Mouse (Mus musculus) heart, adult 10 weeks (tissue): ENCODE results near the gene Olfr304. TPM values are rescaled to one million over a fixed set of nuclear protein-coding genes. Genes with fewer than 3 reads are reported as not detected.

ENCODE experiments used
- polyA plus RNA-seq: library from polyadenylated mRNA; stranded (reverse); fragments of 350-450 nt; fragmentation: Illumina TruSeq; extraction: RNeasy Lipid Tissue Mini Kit (QIAGEN cat#74804); gene quantifications from one replicate; pipeline ENCODE4 v1.2.3, GENCODE M21; 2014; ENCODE audit warnings: low read depth, low replicate concordance

The Olfr304 gene
- not detected for polyA plus RNA-seq

GRCm38 (mm10) chr7:86386558-86386957, at the start of gene Olfr304:
Gene Olfr304 (minus strand): TSS chr7:86386658.

GRCm38 (mm10) chr7:86403546-86403945, 17.1 kb upstream of the Olfr304 start, which contains the start of gene Olfr301:
Gene Olfr301 (plus strand): TSS chr7:86403846.

DNA sequence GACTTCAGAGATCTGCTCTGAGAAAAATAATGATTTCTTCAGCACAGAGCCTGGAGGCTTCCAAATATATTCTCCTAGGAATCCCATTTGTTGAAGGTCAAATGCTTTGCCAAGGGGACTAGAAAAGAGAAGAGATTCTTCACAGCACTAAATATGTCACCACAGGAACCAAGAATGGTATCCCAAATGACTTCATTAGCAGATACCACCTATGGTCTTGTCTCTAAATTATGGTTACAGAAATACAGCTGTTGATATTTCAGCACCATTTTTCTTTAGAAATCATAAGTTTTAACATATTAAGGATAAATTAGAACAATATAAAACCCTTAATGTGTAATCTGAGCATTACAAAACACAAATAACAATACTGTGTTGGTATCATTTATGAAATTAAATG, 11.2 kb upstream of the Olfr304 start, which contains the start of gene Olfr303:
TSS of gene Olfr303 (minus strand) at position 101 of the 400 bp plus-strand sequence.

GRCm38 (mm10) chr7:86366828-86367227, 19.6 kb downstream of the Olfr304 start, which contains the start of gene Olfr305:
Gene Olfr305 (minus strand): TSS chr7:86366928.

GRCm38 (mm10) chr7:86337486-86337885, 49.0 kb downstream of the Olfr304 start, which contains the start of gene Olfr307:
Gene Olfr307 (minus strand): TSS chr7:86337586.

Other genes with a start within 250 kb of the Olfr304 start
- gene Vmn2r75, start 214.9 kb downstream of the Olfr304 start, polyA plus RNA-seq: not detected
- not detected for gene Vmn2r76, start 140.3 kb downstream of the Olfr304 start, polyA plus RNA-seq
- gene Olfr310, start 109.5 kb downstream of the Olfr304 start, polyA plus RNA-seq: not detected
- gene Olfr309, start 73.0 kb downstream of the Olfr304 start, polyA plus RNA-seq: not detected
- not detected for gene Olfr308, start 61.0 kb downstream of the Olfr304 start, polyA plus RNA-seq
- gene Olfr307, start 49.1 kb downstream of the Olfr304 start, polyA plus RNA-seq: not detected
- not detected for gene Olfr305, start 19.7 kb downstream of the Olfr304 start, polyA plus RNA-seq
- gene Olfr303, start 11.1 kb upstream of the Olfr304 start, polyA plus RNA-seq: not detected
- gene Olfr301, start 17.2 kb upstream of the Olfr304 start, polyA plus RNA-seq: not detected
- not detected for gene Olfr299, start 73.3 kb upstream of the Olfr304 start, polyA plus RNA-seq
- not detected for gene Olfr298, start 105.8 kb upstream of the Olfr304 start, polyA plus RNA-seq
- not detected for gene Olfr297, start 133.3 kb upstream of the Olfr304 start, polyA plus RNA-seq
- gene Olfr295, start 197.2 kb upstream of the Olfr304 start, polyA plus RNA-seq: not detected
- not detected for gene Olfr294, start 230.0 kb upstream of the Olfr304 start, polyA plus RNA-seq